Mouse (Mus musculus): ENCODE data around the gene Nckap5. TPM values are rescaled to one million over a fixed set of nuclear protein-coding genes. Genes with fewer than 3 reads are reported as not detected.

The Nckap5 gene
- polyA plus RNA-seq, 1 experiment = 0.09 TPM

GRCm38 (mm10) chr1:126763192-126763591 is 67.4 kb downstream of the Nckap5 start:
- H3K27ac ChIP-seq (ENCODE audit: insufficient read depth, low read length) = no peak overlapping the region
- TF ChIP-seq POLR2A (IDR thresholded peaks at IDR 0.05; ENCODE audit: insufficient read depth, low read length) (no peak), CTCF (IDR thresholded peaks at IDR 0.05; ENCODE audit: low read depth, low read length) (no peak)
- no peak overlapping the region for H3K9ac ChIP-seq (ENCODE audit: low read depth, poor library complexity, severe bottlenecking)
- no peaks in the 10 kb centered on the region for H3K9me3 ChIP-seq (replicated peaks; ENCODE audit: control insufficient read depth, insufficient read depth, low read length, poor library complexity, severe bottlenecking)
- H3K27me3 ChIP-seq (ENCODE audit: control insufficient read depth, insufficient read depth, low read length, poor library complexity, severe bottlenecking) = no peaks in the 10 kb centered on the region; the same call in none of the 2 replicates
- no peaks in the 10 kb centered on the region for H3K36me3 ChIP-seq (ENCODE audit: control insufficient read depth, insufficient read depth, low read length, poor library complexity, severe bottlenecking)
- no peak overlapping the region for H3K4me3 ChIP-seq (ENCODE audit: low read depth, low read length)
- H3K4me1 ChIP-seq (ENCODE audit: control insufficient read depth, insufficient read depth, low read length) = no peaks in the 10 kb centered on the region

GRCm38 (mm10) chr1:126760386-126760785 is 70.2 kb downstream of the Nckap5 start:
- Histone ChIP-seq H3K36me3 (ENCODE audit: control insufficient read depth, insufficient read depth, low read length, poor library complexity, severe bottlenecking) (no peaks in the 10 kb centered on the region), H3K27me3 (ENCODE audit: control insufficient read depth, insufficient read depth, low read length, poor library complexity, severe bottlenecking) (no peaks in the 10 kb centered on the region; the same call in none of the 2 replicates), H3K27ac (ENCODE audit: insufficient read depth, low read length) (no peak overlapping the region), H3K4me1 (ENCODE audit: control insufficient read depth, insufficient read depth, low read length) (no peaks in the 10 kb centered on the region), H3K4me3 (ENCODE audit: low read depth, low read length) (no peak overlapping the region), H3K9me3 (replicated peaks; ENCODE audit: control insufficient read depth, insufficient read depth, low read length, poor library complexity, severe bottlenecking) (no peaks in the 10 kb centered on the region), H3K9ac (ENCODE audit: low read depth, poor library complexity, severe bottlenecking) (no peak overlapping the region)
- no peak for TF ChIP-seq CTCF (IDR thresholded peaks at IDR 0.05; ENCODE audit: low read depth, low read length)
- TF ChIP-seq EP300 (IDR thresholded peaks at IDR 0.05; ENCODE audit: insufficient read depth, low read depth, low read length) = no peak
- no peak for TF ChIP-seq POLR2A (IDR thresholded peaks at IDR 0.05; ENCODE audit: insufficient read depth, low read length)

- TF ChIP-seq CTCF (IDR thresholded peaks at IDR 0.05; ENCODE audit: low read depth, low read length) = no peak
- TF ChIP-seq EP300 (IDR thresholded peaks at IDR 0.05; ENCODE audit: insufficient read depth, low read depth, low read length) = no peak
- TF ChIP-seq POLR2A (IDR thresholded peaks at IDR 0.05; ENCODE audit: insufficient read depth, low read length) = no peak
- H3K4me1 ChIP-seq (ENCODE audit: control insufficient read depth, insufficient read depth, low read length) = no peaks in the 10 kb centered on the region
Observed at GRCm38 (mm10) chr1:126755682-126756081, 74.9 kb downstream of the Nckap5 start.

GRCm38 (mm10) chr1:126753611-126754010 is 77.0 kb downstream of the Nckap5 start:
- TF ChIP-seq CTCF (IDR thresholded peaks at IDR 0.05; ENCODE audit: low read depth, low read length) = no peak
- no peak for TF ChIP-seq EP300 (IDR thresholded peaks at IDR 0.05; ENCODE audit: insufficient read depth, low read depth, low read length)
- TF ChIP-seq POLR2A (IDR thresholded peaks at IDR 0.05; ENCODE audit: insufficient read depth, low read length) = no peak
- no peaks in the 10 kb centered on the region for H3K9me3 ChIP-seq (replicated peaks; ENCODE audit: control insufficient read depth, insufficient read depth, low read length, poor library complexity, severe bottlenecking)

More at GRCm38 (mm10) chr1:126755682-126756081, 74.9 kb downstream of the Nckap5 start:
- H3K27ac ChIP-seq (ENCODE audit: insufficient read depth, low read length) = no peak overlapping the region
- H3K9ac ChIP-seq (ENCODE audit: low read depth, poor library complexity, severe bottlenecking) = no peak overlapping the region
- H3K27me3 ChIP-seq (ENCODE audit: control insufficient read depth, insufficient read depth, low read length, poor library complexity, severe bottlenecking) = no peaks in the 10 kb centered on the region; the same call in 1 of the 2 replicates
- H3K9me3 ChIP-seq (replicated peaks; ENCODE audit: control insufficient read depth, insufficient read depth, low read length, poor library complexity, severe bottlenecking) = no peaks in the 10 kb centered on the region
- no peaks in the 10 kb centered on the region for H3K36me3 ChIP-seq (ENCODE audit: control insufficient read depth, insufficient read depth, low read length, poor library complexity, severe bottlenecking)
- no peak overlapping the region for H3K4me3 ChIP-seq (ENCODE audit: low read depth, low read length)

GRCm38 (mm10) chr1:126752247-126753037 is 78.2 kb downstream of the Nckap5 start:
- no peaks in the 10 kb centered on the region for H3K9me3 ChIP-seq (replicated peaks; ENCODE audit: control insufficient read depth, insufficient read depth, low read length, poor library complexity, severe bottlenecking)
- H3K4me1 ChIP-seq (ENCODE audit: control insufficient read depth, insufficient read depth, low read length) = no peaks in the 10 kb centered on the region
- no peak overlapping the region for H3K9ac ChIP-seq (ENCODE audit: low read depth, poor library complexity, severe bottlenecking)
- no peaks in the 10 kb centered on the region for H3K27me3 ChIP-seq (ENCODE audit: control insufficient read depth, insufficient read depth, low read length, poor library complexity, severe bottlenecking)
- H3K27ac ChIP-seq (ENCODE audit: insufficient read depth, low read length) = no peak overlapping the region
- H3K36me3 ChIP-seq (ENCODE audit: control insufficient read depth, insufficient read depth, low read length, poor library complexity, severe bottlenecking) = no peaks in the 10 kb centered on the region
- TF ChIP-seq EP300 (IDR thresholded peaks at IDR 0.05; ENCODE audit: insufficient read depth, low read depth, low read length) = no peak
- no peak for TF ChIP-seq POLR2A (IDR thresholded peaks at IDR 0.05; ENCODE audit: insufficient read depth, low read length)
- TF ChIP-seq CTCF (IDR thresholded peaks at IDR 0.05; ENCODE audit: low read depth, low read length) = no peak
- no peak overlapping the region for H3K4me3 ChIP-seq (ENCODE audit: low read depth, low read length)

More at GRCm38 (mm10) chr1:126753611-126754010, 77.0 kb downstream of the Nckap5 start:
- Histone ChIP-seq H3K27me3 (ENCODE audit: control insufficient read depth, insufficient read depth, low read length, poor library complexity, severe bottlenecking) (no peaks in the 10 kb centered on the region), H3K4me1 (ENCODE audit: control insufficient read depth, insufficient read depth, low read length) (no peaks in the 10 kb centered on the region), H3K27ac (ENCODE audit: insufficient read depth, low read length) (no peak overlapping the region), H3K4me3 (ENCODE audit: low read depth, low read length) (no peak overlapping the region), H3K36me3 (ENCODE audit: control insufficient read depth, insufficient read depth, low read length, poor library complexity, severe bottlenecking) (no peaks in the 10 kb centered on the region), H3K9ac (ENCODE audit: low read depth, poor library complexity, severe bottlenecking) (no peak overlapping the region)

GRCm38 (mm10) chr1:126751137-126751536 is 79.5 kb downstream of the Nckap5 start:
- TF ChIP-seq CTCF (IDR thresholded peaks at IDR 0.05; ENCODE audit: low read depth, low read length) (no peak), POLR2A (IDR thresholded peaks at IDR 0.05; ENCODE audit: insufficient read depth, low read length) (no peak), EP300 (IDR thresholded peaks at IDR 0.05; ENCODE audit: insufficient read depth, low read depth, low read length) (no peak)
- Histone ChIP-seq H3K27ac (ENCODE audit: insufficient read depth, low read length) (no peak overlapping the region), H3K9ac (ENCODE audit: low read depth, poor library complexity, severe bottlenecking) (no peak overlapping the region), H3K27me3 (ENCODE audit: control insufficient read depth, insufficient read depth, low read length, poor library complexity, severe bottlenecking) (no peaks in the 10 kb centered on the region), H3K9me3 (replicated peaks; ENCODE audit: control insufficient read depth, insufficient read depth, low read length, poor library complexity, severe bottlenecking) (no peaks in the 10 kb centered on the region), H3K36me3 (ENCODE audit: control insufficient read depth, insufficient read depth, low read length, poor library complexity, severe bottlenecking) (no peaks in the 10 kb centered on the region), H3K4me1 (ENCODE audit: control insufficient read depth, insufficient read depth, low read length) (no peaks in the 10 kb centered on the region), H3K4me3 (ENCODE audit: low read depth, low read length) (no peak overlapping the region)

Data from ES-Bruce4 (cell line).